ENCODE assay signal across 22 mouse cellular contexts in the genomic region with DNA sequence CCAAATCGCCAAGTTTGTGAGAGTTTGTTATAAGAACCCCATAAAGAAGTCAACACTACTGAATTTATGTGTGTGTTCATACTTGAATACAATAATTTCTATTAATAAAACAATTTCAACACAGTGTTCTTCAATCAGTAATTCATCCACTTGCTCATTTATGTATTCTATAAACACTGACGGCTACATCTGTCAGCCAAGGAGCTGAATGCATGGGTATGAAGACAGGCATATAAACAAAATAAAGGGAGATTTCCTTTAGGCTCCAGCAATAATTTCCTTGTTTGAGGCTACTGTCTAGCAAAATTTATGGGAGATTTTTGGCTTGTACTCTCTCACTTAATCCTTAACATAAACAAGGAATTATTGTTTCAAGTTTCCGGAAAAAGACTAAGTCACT.
"Had no signal": no experiment of that assay in that cellular context is flagged by ENCODE, and none has a peak within 500 bp of the region (broad histone marks: within the 10 kb centered on the region; RNA-seq: fewer than 3 reads in every experiment).

No protein-coding gene starts in this region.

- H3K9me3 ChIP-seq: hindbrain, embryonic 15.5 days; limb, embryonic 12.5 days; limb, embryonic 15.5 days; liver, embryonic 15.5 days; midbrain, embryonic 12.5 days; midbrain, embryonic 15.5 days; neural tube, embryonic 12.5 days; neural tube, embryonic 15.5 days; stomach, embryonic 15.5 days had no signal

- H3K36me3 ChIP-seq: hindbrain, embryonic 15.5 days; limb, embryonic 12.5 days; limb, embryonic 15.5 days; liver, embryonic 15.5 days; midbrain, embryonic 12.5 days; midbrain, embryonic 15.5 days; neural tube, embryonic 12.5 days; neural tube, embryonic 15.5 days; stomach, embryonic 15.5 days had no signal

- DNase-seq: kidney, adult 2 months; kidney, postnatal 14 days; kidney, postnatal 4 days; left cerebral cortex, postnatal 4 days; lung, adult 18-20 months; right cerebral cortex, adult 18-20 months; right cerebral cortex, postnatal 14 days; right cerebral cortex, postnatal 4 days; thymus, adult 2 months; thymus, postnatal 14 days; thymus, postnatal 4 days had no signal

- H3K27me3 ChIP-seq: hindbrain, embryonic 15.5 days; limb, embryonic 12.5 days; limb, embryonic 15.5 days; liver, embryonic 15.5 days; midbrain, embryonic 12.5 days; midbrain, embryonic 15.5 days; neural tube, embryonic 12.5 days; neural tube, embryonic 15.5 days; stomach, embryonic 15.5 days had no signal

- H3K4me3 ChIP-seq: hindbrain, embryonic 15.5 days; limb, embryonic 12.5 days; limb, embryonic 15.5 days; liver, embryonic 15.5 days; midbrain, embryonic 12.5 days; midbrain, embryonic 15.5 days; neural tube, embryonic 12.5 days; neural tube, embryonic 15.5 days; stomach, embryonic 15.5 days had no signal

- H3K27ac ChIP-seq: hindbrain, embryonic 15.5 days; limb, embryonic 12.5 days; limb, embryonic 15.5 days; liver, embryonic 15.5 days; macrophage; midbrain, embryonic 12.5 days; midbrain, embryonic 15.5 days; neural tube, embryonic 12.5 days; neural tube, embryonic 15.5 days; stomach, embryonic 15.5 days had no signal

- H3K4me1 ChIP-seq: hindbrain, embryonic 15.5 days; limb, embryonic 12.5 days; limb, embryonic 15.5 days; liver, embryonic 15.5 days; midbrain, embryonic 12.5 days; midbrain, embryonic 15.5 days; neural tube, embryonic 12.5 days; neural tube, embryonic 15.5 days; stomach, embryonic 15.5 days had no signal

- H3K4me2 ChIP-seq: hindbrain, embryonic 15.5 days; limb, embryonic 12.5 days; limb, embryonic 15.5 days; liver, embryonic 11.5 days; liver, embryonic 15.5 days; midbrain, embryonic 12.5 days; midbrain, embryonic 15.5 days; neural tube, embryonic 12.5 days; neural tube, embryonic 15.5 days; stomach, embryonic 15.5 days had no signal

- H3K9ac ChIP-seq: hindbrain, embryonic 15.5 days; limb, embryonic 12.5 days; limb, embryonic 15.5 days; liver, embryonic 15.5 days; midbrain, embryonic 12.5 days; midbrain, embryonic 15.5 days; neural tube, embryonic 12.5 days; neural tube, embryonic 15.5 days; stomach, embryonic 15.5 days had no signal

- ATAC-seq: midbrain, embryonic 15.5 days had no signal
